Mouse (Mus musculus): ENCODE results near the gene Olfr462.
"Not testable (repeated sequence)": the region's sequence is repeated elsewhere in the genome, so short reads cannot be mapped to it uniquely, and the experiment has no call there.

The Olfr462 gene

GRCm38 (mm10) chr11:87892168-87892567 is at the start of gene Olfr462:
Olfr462 (minus strand) TSS chr11:87892268.
- DNase-seq (ENCODE audit: low spot score) = no peak

- DNase-seq (ENCODE audit: low spot score) = no peak
Observed at GRCm38 (mm10) chr11:87935467-87935866, 43.4 kb upstream of the Olfr462 start.

GRCm38 (mm10) chr11:87933731-87934130 is 41.7 kb upstream of the Olfr462 start:
- DNase-seq (ENCODE audit: low spot score) = no peak

GRCm38 (mm10) chr11:87930348-87930747 is 38.3 kb upstream of the Olfr462 start:
- DNase-seq (ENCODE audit: low spot score) = no peak

- no peak for DNase-seq (ENCODE audit: low spot score)
Observed at GRCm38 (mm10) chr11:87920966-87921365, 28.9 kb upstream of the Olfr462 start, which contains the start of gene Olfr464. Olfr464 (minus strand) TSS chr11:87920967.

- no peak for DNase-seq (ENCODE audit: low spot score)
Observed at GRCm38 (mm10) chr11:87920301-87920700, 28.2 kb upstream of the Olfr462 start.

GRCm38 (mm10) chr11:87916005-87916404 is 23.9 kb upstream of the Olfr462 start:
- no peak for DNase-seq (ENCODE audit: low spot score)

- DNase-seq (ENCODE audit: low spot score) = no peak
Observed at GRCm38 (mm10) chr11:87904331-87904730, 12.3 kb upstream of the Olfr462 start.

GRCm38 (mm10) chr11:87897287-87897686 is 5.2 kb upstream of the Olfr462 start, which contains the start of gene Olfr463:
Olfr463 (minus strand) TSS chr11:87897387.
- no peak for DNase-seq (ENCODE audit: low spot score)

GRCm38 (mm10) chr11:87884856-87885255 is 7.2 kb downstream of the Olfr462 start:
- DNase-seq (ENCODE audit: low spot score) = no peak

- DNase-seq (ENCODE audit: low spot score) = no peak
Observed at GRCm38 (mm10) chr11:87883493-87883892, 8.6 kb downstream of the Olfr462 start.

GRCm38 (mm10) chr11:87881714-87882113 is 10.4 kb downstream of the Olfr462 start:
- no peak for DNase-seq (ENCODE audit: low spot score)

GRCm38 (mm10) chr11:87879826-87880225 is 12.2 kb downstream of the Olfr462 start:
- no peak for DNase-seq (ENCODE audit: low spot score)

GRCm38 (mm10) chr11:87875436-87875835 is 16.6 kb downstream of the Olfr462 start, which contains the start of gene Epx:
Epx (minus strand) TSS chr11:87875536.
- DNase-seq (ENCODE audit: low spot score) = no peak

- DNase-seq (ENCODE audit: low spot score) = no peak
Observed at GRCm38 (mm10) chr11:87871766-87872165, 20.3 kb downstream of the Olfr462 start.

- no peak for DNase-seq (ENCODE audit: low spot score)
Observed at GRCm38 (mm10) chr11:87870096-87870495, 22.0 kb downstream of the Olfr462 start.

GRCm38 (mm10) chr11:87866891-87867290 is 25.2 kb downstream of the Olfr462 start:
- DNase-seq (ENCODE audit: low spot score) = not testable (repeated sequence)

GRCm38 (mm10) chr11:87862805-87863204 is 29.3 kb downstream of the Olfr462 start:
- no peak for DNase-seq (ENCODE audit: low spot score)

- DNase-seq (ENCODE audit: low spot score) = no peak
Observed at GRCm38 (mm10) chr11:87860426-87860825, 31.6 kb downstream of the Olfr462 start.

GRCm38 (mm10) chr11:87859273-87859672 is 32.8 kb downstream of the Olfr462 start:
- DNase-seq (ENCODE audit: low spot score) = no peak

- no peak for DNase-seq (ENCODE audit: low spot score)
Observed at GRCm38 (mm10) chr11:87854550-87854949, 37.5 kb downstream of the Olfr462 start.

- DNase-seq (ENCODE audit: low spot score) = no peak
Observed at GRCm38 (mm10) chr11:87853597-87853954, 38.5 kb downstream of the Olfr462 start.

- DNase-seq (ENCODE audit: low spot score) = peak; percentile 86
Observed at GRCm38 (mm10) chr11:87852690-87853596, 39.1 kb downstream of the Olfr462 start, which contains the start of gene Mks1. Mks1 (plus strand) TSS chr11:87853215.
